Mouse (Mus musculus) heart, adult 2 months (tissue): ENCODE data around the gene Arhgap19. TPM values are rescaled to one million over a fixed set of nuclear protein-coding genes. Genes with fewer than 3 reads are reported as not detected.
A peak's percentile ranks its signal among the peaks of the same experiment; 100 is the strongest.

Source experiments
- DNase-seq, 2 experiments: peaks; one replicate each; pipeline ENCODE4 v3.0.0; 2021
- H3K27ac ChIP-seq: fragments of 200-600 bp; 2 replicates; pipeline ENCODE4 v1.8.1; 2022
- H3K27me3 ChIP-seq: fragments of 200-500 bp; 2 replicates; pipeline ENCODE4 v1.6.1; 2012; ENCODE audit warnings: mild to moderate bottlenecking, low read length, inconsistent platforms, mixed read lengths; ENCODE audit not compliant: control insufficient read depth, insufficient read depth
- H3K36me3 ChIP-seq: fragments of 200-500 bp; 2 replicates; pipeline ENCODE4 v1.6.1; 2012; ENCODE audit warnings: low read length, inconsistent platforms; ENCODE audit not compliant: control insufficient read depth, insufficient read depth
- H3K4me1 ChIP-seq: fragments of 200-500 bp; 2 replicates; pipeline ENCODE4 v1.6.1; 2011; ENCODE audit warnings: low read length; ENCODE audit not compliant: control insufficient read depth, insufficient read depth
- H3K4me3 ChIP-seq: fragments of 200-600 bp; 2 replicates; pipeline ENCODE4 v1.8.1; 2022
- H3K79me2 ChIP-seq: fragments of 200-500 bp; replicated peaks from 2 replicates; pipeline ENCODE4 v1.6.1; 2012; ENCODE audit warnings: mild to moderate bottlenecking, inconsistent platforms, low read length, moderate library complexity, mixed read lengths; ENCODE audit not compliant: control insufficient read depth, insufficient read depth
- H3K9ac ChIP-seq: fragments of 200-500 bp; 2 replicates; pipeline ENCODE4 v1.6.1; 2012; ENCODE audit warnings: low read depth, mild to moderate bottlenecking, control low read depth, inconsistent platforms, low read length, mixed read lengths
- CTCF ChIP-seq: fragments of 200-600 bp; IDR thresholded peaks from 2 replicates; pipeline ENCODE4 v1.8.1; 2022; ENCODE audit warnings: antibody characterized with exemption, mild to moderate bottlenecking, moderate library complexity
- EP300 ChIP-seq: fragments of 200-500 bp; IDR thresholded peaks from 2 replicates; pipeline ENCODE4 v1.6.1; 2011; ENCODE audit warnings: low read depth, low read length, control low read depth; ENCODE audit not compliant: insufficient read depth
- POLR2A ChIP-seq: fragments of 200-500 bp; IDR thresholded peaks from 2 replicates; pipeline ENCODE4 v1.6.1; 2011; ENCODE audit warnings: mild to moderate bottlenecking, low read depth, low read length, control low read depth; ENCODE audit not compliant: insufficient read depth
- WGBS: fragments of 180-500 bp; shearing (Covaris S2); methylation state at CpG from one replicate; pipeline ENCODE4 v1.1.7; 2018; 5-methylcytosine and 5-hydroxymethylcytosine counted together
- intact Hi-C: fragments of 180-260 bp; cut with DNase I; formaldehyde crosslinking; loops from one replicate; pipeline ENCODE4 v1.15.1; 2025
- polyA plus RNA-seq: library from polyadenylated mRNA; depleted of rRNA; stranded (reverse); fragments of >200 nt; gene quantifications from 2 replicates; pipeline ENCODE4 v1.2.3, GENCODE M21; 2012
- total RNA-seq, 2 experiments: library from RNA; stranded (reverse); gene quantifications; 2 replicates each; pipeline ENCODE4 v1.2.3; 2021

Arhgap19 gene
- total and polyA plus RNA-seq, 3 experiments, result 1.4 to 2.0 (median 1.7) TPM

GRCm38 (mm10) chr19:41810074-41810473, 8.2 kb upstream of the Arhgap19 start:
- intact Hi-C loops, result no loop called here
- WGBS, result 91% methylated on average over 5 of the region's 5 CpGs
- TF ChIP-seq POLR2A (no peak), EP300 (no peak), CTCF (no peak)

GRCm38 (mm10) chr19:41808104-41808634, 6.3 kb upstream of the Arhgap19 start:
- Histone ChIP-seq H3K36me3 (no peaks in the 10 kb centered on the region), H3K79me2 (no peaks in the 10 kb centered on the region), H3K27me3 (no peaks in the 10 kb centered on the region), H3K4me3 (no peak overlapping the region), H3K4me1 (no peaks in the 10 kb centered on the region), H3K9ac (no peak overlapping the region), H3K27ac (no peak overlapping the region)
- 74% methylated on average over 8 of the region's 8 CpGs for WGBS
- TF ChIP-seq CTCF, result no peak
- TF ChIP-seq POLR2A, result no peak
- no peak for TF ChIP-seq EP300
- intact Hi-C loops, result loop anchor here (10.0 kb wide), 1 partner anchor 707 kb away; the partner anchor contains the start of gene R3hcc1l
- no peak for DNase-seq

More at GRCm38 (mm10) chr19:41810074-41810473, 8.2 kb upstream of the Arhgap19 start:
- Histone ChIP-seq H3K36me3 (no peaks in the 10 kb centered on the region), H3K27me3 (no peaks in the 10 kb centered on the region), H3K27ac (no peak overlapping the region), H3K4me1 (no peaks in the 10 kb centered on the region), H3K4me3 (no peak overlapping the region), H3K9ac (no peak overlapping the region), H3K79me2 (no peaks in the 10 kb centered on the region)
- DNase-seq, result no peak

GRCm38 (mm10) chr19:41807497-41807896, 5.7 kb upstream of the Arhgap19 start:
- Histone ChIP-seq H3K36me3 (no peaks in the 10 kb centered on the region), H3K4me3 (no peak overlapping the region), H3K27ac (no peak overlapping the region), H3K9ac (no peak overlapping the region), H3K79me2 (no peaks in the 10 kb centered on the region), H3K27me3 (no peaks in the 10 kb centered on the region), H3K4me1 (no peaks in the 10 kb centered on the region)
- intact Hi-C loops, result loop anchor here (10.0 kb wide), 1 partner anchor 707 kb away; the partner anchor contains the start of gene R3hcc1l
- no peak for DNase-seq
- WGBS, result 57% methylated on average over 9 of the region's 9 CpGs
- no peak for TF ChIP-seq EP300
- TF ChIP-seq CTCF, result no peak
- no peak for TF ChIP-seq POLR2A

GRCm38 (mm10) chr19:41805831-41806230, 4.0 kb upstream of the Arhgap19 start:
- no peak overlapping the region for H3K27ac ChIP-seq
- H3K4me3 ChIP-seq, result no peak overlapping the region
- intact Hi-C loops, result loop anchor here (10.0 kb wide), 1 partner anchor 709 kb away; the partner anchor contains the start of gene R3hcc1l
- H3K9ac ChIP-seq, result no peak overlapping the region
- TF ChIP-seq EP300, result no peak
- no peak for TF ChIP-seq POLR2A
- peak; percentile 35 for TF ChIP-seq CTCF
- no peaks in the 10 kb centered on the region for H3K36me3 ChIP-seq
- no peaks in the 10 kb centered on the region for H3K4me1 ChIP-seq
- H3K27me3 ChIP-seq, result no peaks in the 10 kb centered on the region
- WGBS, result 89% methylated on average over 4 of the region's 4 CpGs
- DNase-seq, result no peak
- H3K79me2 ChIP-seq, result no peaks in the 10 kb centered on the region

- no peaks in the 10 kb centered on the region for H3K27me3 ChIP-seq
- intact Hi-C loops, result loop anchor here (2.0 to 10.0 kb wide), 2 partner anchors 25 to 711 kb away; partner anchors contain the start of genes Frat1 and R3hcc1l
- no peak overlapping the region for H3K4me3 ChIP-seq
- TF ChIP-seq POLR2A (no peak), EP300 (no peak), CTCF (peak; percentile 48)
- WGBS, result 46% methylated on average over 7 of the region's 7 CpGs
- H3K79me2 ChIP-seq, result no peaks in the 10 kb centered on the region
- H3K27ac ChIP-seq, result no peak overlapping the region
- no peaks in the 10 kb centered on the region for H3K4me1 ChIP-seq
- DNase-seq, result peak; percentile 11 to 26
- no peaks in the 10 kb centered on the region for H3K36me3 ChIP-seq
- H3K9ac ChIP-seq, result no peak overlapping the region
These were observed 1.5 kb upstream of the Arhgap19 start for GRCm38 (mm10) chr19:41803322-41803721.

- H3K27me3 ChIP-seq, result no peaks in the 10 kb centered on the region
- WGBS, result 1% methylated on average over 26 of the region's 26 CpGs
- H3K9ac ChIP-seq, result peak overlapping the region; percentile 54
- peak overlapping the region; percentile 68 for H3K27ac ChIP-seq
- intact Hi-C loops, result loop anchor here (2.0 to 10.0 kb wide), 2 partner anchors 48 to 714 kb away; partner anchors contain the start of genes Frat2 and R3hcc1l
- TF ChIP-seq EP300, result no peak
- no peak for TF ChIP-seq POLR2A
- TF ChIP-seq CTCF, result no peak
- no peaks in the 10 kb centered on the region for H3K4me1 ChIP-seq
- no peak for DNase-seq
- H3K36me3 ChIP-seq, result no peaks in the 10 kb centered on the region
- peak overlapping the region; percentile 54 for H3K4me3 ChIP-seq
- H3K79me2 ChIP-seq, result no peaks in the 10 kb centered on the region
These were observed 683 bp downstream of the Arhgap19 start for GRCm38 (mm10) chr19:41800986-41801741.
